Mouse (Mus musculus): ENCODE measurements around the gene Luzp2. TPM values are rescaled to one million over a fixed set of nuclear protein-coding genes. Genes with fewer than 3 reads are reported as not detected.

Gene Luzp2
- polyA plus RNA-seq (2012; ENCODE audit: insufficient read depth, low replicate concordance): not detected in 2 replicates

DNA sequence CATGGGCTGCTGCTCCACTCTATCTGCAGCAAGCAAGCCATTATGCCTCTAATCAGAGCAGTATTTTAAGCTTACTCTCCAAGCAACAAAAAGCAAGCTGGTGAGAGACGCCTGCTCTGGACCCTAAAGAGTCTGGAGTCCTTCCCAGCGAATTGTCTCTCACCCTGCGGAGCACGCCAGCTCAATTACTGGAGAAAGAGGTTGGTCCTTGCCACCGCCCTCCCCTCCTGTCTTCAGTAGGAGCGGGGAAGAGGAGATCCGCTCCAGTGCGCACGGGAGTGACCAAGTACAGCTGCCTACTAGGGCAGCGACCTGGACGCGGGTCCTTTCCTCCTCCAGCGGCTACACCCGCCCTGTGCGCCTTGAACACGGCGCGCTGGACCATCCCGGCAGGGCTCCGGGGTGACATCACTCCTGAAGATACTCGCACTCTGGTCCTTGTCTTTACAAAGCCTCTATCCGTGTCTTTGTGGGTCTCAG, at the start of gene Luzp2:
Gene Luzp2 (plus strand): TSS at position 127 of the 480 bp plus-strand sequence.
- Histone ChIP-seq H3K4me1 (no peaks in the 10 kb centered on the region; the same call in 1 of the 2 replicates), H3K4me3 (replicated peaks) (peak within 1 kb of the TSS; percentile 76), H3K27me3 (replicated peaks) (peaks cover 9% of the 10 kb centered on the region), H3K36me3 (replicated peaks; ENCODE audit: low read length) (no peaks in the 10 kb centered on the region), H3K9me3 (0 out of 2 replicates have a peak, but pooled peaks cover 6% of the 10 kb centered on the region)
- TF ChIP-seq FLI1 (IDR thresholded peaks at IDR 0.05; ENCODE audit: low read length) (no peak), GATA1 (IDR thresholded peaks at IDR 0.05; ENCODE audit: borderline replicate concordance, low read length) (no peak)

DNA sequence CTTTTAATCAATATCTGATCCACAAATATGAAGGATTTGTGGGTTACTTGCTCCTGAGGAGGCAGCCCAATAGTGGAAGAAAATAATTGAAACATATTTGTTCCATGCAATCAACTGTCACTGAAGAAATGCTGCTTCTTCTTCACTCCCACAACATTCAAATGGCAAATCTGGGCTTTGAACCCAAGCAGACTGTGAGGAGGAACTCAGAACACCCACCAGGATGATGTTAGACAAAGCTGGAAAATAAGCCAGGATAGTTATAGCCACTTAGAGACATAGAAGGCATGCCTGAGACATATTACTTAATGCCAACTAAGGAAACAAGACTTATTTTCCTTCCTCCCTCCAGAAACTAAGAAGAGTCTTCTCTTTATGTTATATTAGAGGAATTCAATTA, 47.8 kb upstream of the Luzp2 start:
- H3K4me3 ChIP-seq (replicated peaks): no peak overlapping the region
- no peaks in the 10 kb centered on the region for H3K36me3 ChIP-seq (replicated peaks; ENCODE audit: low read length)
- TF ChIP-seq FLI1 (IDR thresholded peaks at IDR 0.05; ENCODE audit: low read length): no peak
- TF ChIP-seq GATA1 (IDR thresholded peaks at IDR 0.05; ENCODE audit: borderline replicate concordance, low read length): no peak
- H3K4me1 ChIP-seq: no peaks in the 10 kb centered on the region
- no peaks in the 10 kb centered on the region for H3K27me3 ChIP-seq (replicated peaks)
- H3K9me3 ChIP-seq: peaks cover 8% of the 10 kb centered on the region; the same call in 1 of the 2 replicates

DNA sequence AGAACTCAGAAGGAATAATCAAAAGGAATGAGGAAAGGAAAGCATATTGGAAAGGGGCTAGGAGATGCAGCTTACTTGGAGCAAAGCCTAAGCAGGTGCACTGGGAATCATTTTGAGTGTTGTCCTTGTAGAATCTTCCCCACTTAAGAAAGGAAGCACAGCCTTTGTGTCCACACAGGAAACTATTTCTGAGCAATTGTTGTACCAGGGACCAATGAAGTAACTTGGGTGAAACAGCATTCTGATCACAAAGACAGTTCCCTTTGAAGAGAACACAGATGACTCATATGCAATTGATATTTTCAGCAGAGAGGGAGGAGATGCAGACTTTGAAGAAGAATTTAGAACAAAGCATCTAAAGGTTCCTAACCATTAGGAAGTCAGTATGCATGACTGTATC, 16.7 kb upstream of the Luzp2 start:
- H3K4me3 ChIP-seq (replicated peaks): no peak overlapping the region
- H3K9me3 ChIP-seq: no peaks in the 10 kb centered on the region
- no peaks in the 10 kb centered on the region for H3K4me1 ChIP-seq
- no peaks in the 10 kb centered on the region for H3K36me3 ChIP-seq (replicated peaks; ENCODE audit: low read length)
- TF ChIP-seq GATA1 (IDR thresholded peaks at IDR 0.05; ENCODE audit: borderline replicate concordance, low read length) (no peak), FLI1 (IDR thresholded peaks at IDR 0.05; ENCODE audit: low read length) (no peak)
- no peaks in the 10 kb centered on the region for H3K27me3 ChIP-seq (replicated peaks)

DNA sequence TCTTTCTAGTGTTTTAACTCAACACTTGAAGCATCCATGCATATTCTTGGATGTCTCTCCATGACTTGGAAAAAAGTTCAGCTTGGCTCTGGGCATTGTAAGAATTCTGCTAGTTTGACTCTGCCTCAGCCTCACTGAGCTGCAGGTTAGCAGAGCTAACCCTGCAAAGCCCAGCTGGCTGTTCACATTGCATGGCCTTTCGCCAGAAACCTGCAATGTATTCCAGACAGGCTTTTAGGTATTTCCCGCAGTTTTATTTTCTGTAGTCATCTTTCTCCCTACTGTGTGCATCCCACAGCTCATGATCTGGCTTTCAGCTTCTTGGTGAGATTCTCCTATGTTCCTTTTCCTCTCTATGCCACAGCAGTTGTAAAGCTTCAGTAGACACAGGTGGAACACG, 6.5 kb upstream of the Luzp2 start:
- Histone ChIP-seq H3K27me3 (replicated peaks) (no peaks in the 10 kb centered on the region), H3K36me3 (replicated peaks; ENCODE audit: low read length) (no peaks in the 10 kb centered on the region), H3K4me3 (replicated peaks) (no peak overlapping the region), H3K9me3 (no peaks in the 10 kb centered on the region), H3K4me1 (no peaks in the 10 kb centered on the region)
- TF ChIP-seq GATA1 (IDR thresholded peaks at IDR 0.05; ENCODE audit: borderline replicate concordance, low read length) (no peak), FLI1 (IDR thresholded peaks at IDR 0.05; ENCODE audit: low read length) (no peak)

DNA sequence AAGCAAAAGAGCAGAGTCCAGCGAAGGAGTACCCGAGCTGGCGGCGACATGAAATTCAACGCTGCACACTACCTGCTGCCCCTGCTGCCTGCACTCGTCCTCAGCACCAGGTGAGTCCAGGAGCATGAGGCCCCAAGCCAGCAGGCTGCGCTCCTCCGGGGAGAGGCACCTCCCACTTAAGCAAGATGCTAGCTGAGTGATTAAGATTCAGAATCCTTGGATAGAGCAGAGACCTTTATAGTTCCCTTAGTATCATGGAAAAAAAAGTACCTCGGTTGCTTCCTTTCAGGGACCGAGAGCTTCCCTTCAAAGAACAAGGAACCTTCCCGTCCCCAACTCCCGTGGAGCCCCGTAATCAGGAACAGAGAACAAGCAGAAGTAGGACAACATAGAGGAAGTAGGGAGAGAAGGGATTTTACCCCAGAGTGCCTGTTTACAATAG, 634 bp downstream of the Luzp2 start:
- Histone ChIP-seq H3K4me1 (no peaks in the 10 kb centered on the region; the same call in 1 of the 2 replicates), H3K36me3 (replicated peaks; ENCODE audit: low read length) (no peaks in the 10 kb centered on the region), H3K27me3 (replicated peaks) (peaks cover 9% of the 10 kb centered on the region), H3K4me3 (replicated peaks) (peak overlapping the region; percentile 76), H3K9me3 (0 out of 2 replicates have a peak, but pooled peaks cover 6% of the 10 kb centered on the region)
- TF ChIP-seq FLI1 (IDR thresholded peaks at IDR 0.05; ENCODE audit: low read length) (no peak), GATA1 (IDR thresholded peaks at IDR 0.05; ENCODE audit: borderline replicate concordance, low read length) (no peak)

DNA sequence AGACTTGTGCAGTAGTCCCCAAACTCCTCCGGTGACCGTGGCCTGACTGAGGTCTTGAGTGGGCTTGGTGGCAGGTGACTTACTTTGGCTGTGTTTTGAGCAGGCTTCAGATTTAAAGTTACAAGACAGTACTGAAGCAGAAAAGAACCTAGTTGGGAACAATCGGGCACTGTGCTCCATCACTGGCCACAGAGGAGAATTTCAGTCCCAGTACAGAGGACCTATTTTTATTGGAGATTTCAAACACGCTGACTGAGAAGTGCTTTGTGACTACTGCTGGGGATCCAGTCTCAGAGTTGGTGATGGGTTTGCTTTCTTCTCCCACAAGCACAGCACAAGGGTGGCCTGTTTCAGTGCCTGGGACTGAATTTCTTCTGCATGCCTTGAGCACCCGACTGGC, 1.1 kb downstream of the Luzp2 start:
- TF ChIP-seq FLI1 (IDR thresholded peaks at IDR 0.05; ENCODE audit: low read length) (no peak), GATA1 (IDR thresholded peaks at IDR 0.05; ENCODE audit: borderline replicate concordance, low read length) (no peak)
- H3K27me3 ChIP-seq (replicated peaks): peaks cover 9% of the 10 kb centered on the region
- H3K4me1 ChIP-seq: no peaks in the 10 kb centered on the region; the same call in 1 of the 2 replicates

DNA sequence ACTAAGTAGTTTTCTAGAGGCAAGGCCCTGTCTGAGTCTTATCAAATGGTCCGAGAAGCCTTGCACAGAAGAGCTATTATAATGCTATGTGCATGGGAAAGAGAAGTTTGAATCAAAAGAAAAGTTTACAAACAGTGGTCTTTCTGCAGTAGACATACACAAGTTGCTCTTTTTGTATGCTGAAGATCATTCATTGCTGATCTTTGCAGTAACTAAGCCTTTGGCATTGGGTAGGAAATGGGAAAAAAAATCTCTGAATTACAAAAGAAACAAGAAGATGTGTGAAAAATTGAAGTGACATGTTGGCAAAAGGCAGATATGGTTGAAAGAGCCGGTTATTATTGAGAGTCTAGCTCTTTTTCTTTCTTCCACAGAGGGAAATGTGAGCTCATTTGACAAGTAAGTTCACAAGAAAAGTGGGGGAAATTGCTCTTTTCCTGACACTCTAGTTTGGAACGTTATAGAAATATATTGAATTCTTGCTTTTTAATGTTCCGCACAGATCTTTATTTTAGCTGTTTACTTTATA, 7.6 kb downstream of the Luzp2 start:
- Histone ChIP-seq H3K4me1 (no peaks in the 10 kb centered on the region), H3K9me3 (no peaks in the 10 kb centered on the region), H3K27me3 (replicated peaks) (no peaks in the 10 kb centered on the region), H3K36me3 (replicated peaks; ENCODE audit: low read length) (no peaks in the 10 kb centered on the region), H3K4me3 (replicated peaks) (no peak overlapping the region)
- TF ChIP-seq GATA1 (IDR thresholded peaks at IDR 0.05; ENCODE audit: borderline replicate concordance, low read length): no peak
- no peak for TF ChIP-seq FLI1 (IDR thresholded peaks at IDR 0.05; ENCODE audit: low read length)

More for the DNA sequence above, 1.1 kb downstream of the Luzp2 start:
- H3K36me3 ChIP-seq (replicated peaks; ENCODE audit: low read length): no peaks in the 10 kb centered on the region
- no peak overlapping the region for H3K4me3 ChIP-seq (replicated peaks)
- 0 out of 2 replicates have a peak, but pooled peaks cover 6% of the 10 kb centered on the region for H3K9me3 ChIP-seq

DNA sequence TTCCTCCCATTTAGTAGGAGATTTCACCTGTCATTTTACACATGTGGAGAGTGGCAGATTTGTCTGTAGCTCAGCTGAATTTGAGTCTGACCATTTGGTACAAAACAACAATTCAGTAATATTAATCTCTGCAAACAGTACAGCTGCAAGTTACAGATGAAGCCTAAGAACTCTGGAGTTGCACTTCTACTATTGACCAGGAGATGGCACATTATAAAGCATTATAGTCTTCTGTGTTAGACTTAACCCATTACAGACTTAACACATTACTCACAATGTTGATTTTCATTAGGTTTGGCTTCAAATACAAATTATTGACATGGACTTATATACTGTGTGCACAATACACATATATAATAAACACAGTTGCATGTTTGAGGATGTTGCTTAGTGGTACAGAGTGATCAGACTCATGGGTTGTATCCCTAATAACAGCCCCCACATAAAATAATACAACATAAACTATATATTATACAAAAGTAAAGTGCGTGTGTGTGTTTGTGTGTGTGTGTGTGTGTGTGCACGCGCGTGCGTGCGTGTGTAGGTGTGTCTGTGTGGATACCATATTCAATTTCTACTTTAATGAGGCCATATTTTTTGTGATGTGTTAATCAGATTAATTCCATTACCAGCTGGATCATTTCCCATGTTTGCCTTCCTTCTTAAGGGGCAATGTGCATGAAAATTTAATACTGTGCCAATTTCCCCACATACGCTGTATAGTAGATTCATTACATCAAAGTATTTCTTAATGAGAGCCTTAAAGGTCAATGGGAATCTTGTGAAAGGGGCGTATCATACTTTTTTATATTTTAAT, 10.8 kb downstream of the Luzp2 start:
- Histone ChIP-seq H3K9me3 (no peaks in the 10 kb centered on the region), H3K4me3 (replicated peaks) (no peak overlapping the region), H3K36me3 (replicated peaks; ENCODE audit: low read length) (no peaks in the 10 kb centered on the region), H3K4me1 (no peaks in the 10 kb centered on the region), H3K27me3 (replicated peaks) (no peaks in the 10 kb centered on the region)
- TF ChIP-seq FLI1 (IDR thresholded peaks at IDR 0.05; ENCODE audit: low read length): no peak
- no peak for TF ChIP-seq GATA1 (IDR thresholded peaks at IDR 0.05; ENCODE audit: borderline replicate concordance, low read length)

DNA sequence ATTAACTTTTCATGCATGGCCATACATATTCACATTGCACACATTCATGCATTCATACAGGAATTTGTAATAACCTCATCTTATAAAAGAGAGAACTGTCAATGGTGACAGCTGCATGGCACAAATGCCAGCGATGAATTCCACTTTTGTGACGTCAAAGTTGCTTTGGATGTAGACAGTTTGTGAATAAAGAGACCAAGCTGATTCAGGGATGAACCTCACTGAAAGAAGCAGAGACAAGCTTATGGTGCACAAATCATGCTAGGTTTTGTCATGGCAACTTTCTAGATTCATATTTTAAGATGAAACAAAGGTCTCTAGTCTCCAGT, 11.4 kb downstream of the Luzp2 start:
- Histone ChIP-seq H3K36me3 (replicated peaks; ENCODE audit: low read length) (no peaks in the 10 kb centered on the region), H3K27me3 (replicated peaks) (no peaks in the 10 kb centered on the region), H3K9me3 (no peaks in the 10 kb centered on the region), H3K4me3 (replicated peaks) (no peak overlapping the region), H3K4me1 (no peaks in the 10 kb centered on the region)
- TF ChIP-seq FLI1 (IDR thresholded peaks at IDR 0.05; ENCODE audit: low read length) (no peak), GATA1 (IDR thresholded peaks at IDR 0.05; ENCODE audit: borderline replicate concordance, low read length) (no peak)

DNA sequence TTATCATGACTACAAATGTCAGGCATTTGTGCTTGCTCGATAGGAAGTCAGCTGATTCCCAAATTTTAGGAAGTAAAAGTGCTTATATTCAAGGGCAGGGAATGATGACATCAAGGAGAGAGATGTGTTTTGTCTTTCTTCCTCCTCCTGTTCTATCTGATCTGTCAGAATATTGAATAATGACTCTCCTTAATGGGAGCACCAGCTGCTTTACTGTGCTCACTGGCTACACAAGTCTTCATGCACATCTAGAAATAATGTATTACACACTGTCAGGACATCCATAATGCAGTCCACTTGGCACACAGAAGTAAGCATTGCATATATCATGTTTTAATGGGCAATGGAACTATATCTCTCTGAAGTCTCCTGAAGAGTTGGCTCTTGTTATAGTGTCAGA, 17.6 kb downstream of the Luzp2 start:
- Histone ChIP-seq H3K9me3 (no peaks in the 10 kb centered on the region), H3K4me3 (replicated peaks) (no peak overlapping the region), H3K36me3 (replicated peaks; ENCODE audit: low read length) (no peaks in the 10 kb centered on the region), H3K4me1 (no peaks in the 10 kb centered on the region), H3K27me3 (replicated peaks) (no peaks in the 10 kb centered on the region)
- TF ChIP-seq FLI1 (IDR thresholded peaks at IDR 0.05; ENCODE audit: low read length) (no peak), GATA1 (IDR thresholded peaks at IDR 0.05; ENCODE audit: borderline replicate concordance, low read length) (no peak)

Data from megakaryocyte, embryonic 14.5 days (primary cell).